Mouse (Mus musculus) layer of hippocampus, adult 2 months (tissue): ENCODE measurements at regions not wholly inside any gene's neighbourhood (a gene's known extent, or its start where the extent isn't known, plus 50 kb on each side); places are given as distances from the start of the nearest gene placed in this dataset.

ENCODE experiments used
- DNase-seq, 2 experiments: peaks; one replicate each; pipeline ENCODE4 v3.0.0; 2022; ENCODE audit warnings: low spot score in 2 of 2
- H3K27ac ChIP-seq: fragments of 200-600 bp; 2 replicates; pipeline ENCODE4 v1.8.1; 2022
- H3K4me3 ChIP-seq: fragments of 200-600 bp; 2 replicates; pipeline ENCODE4 v1.8.1; 2022; ENCODE audit warnings: mild to moderate bottlenecking
- CTCF ChIP-seq: fragments of 200-600 bp; conservative IDR thresholded peaks from 2 replicates; pipeline ENCODE4 v1.8.1; 2022; ENCODE audit warnings: antibody characterized with exemption, mild to moderate bottlenecking, moderate library complexity

DNA sequence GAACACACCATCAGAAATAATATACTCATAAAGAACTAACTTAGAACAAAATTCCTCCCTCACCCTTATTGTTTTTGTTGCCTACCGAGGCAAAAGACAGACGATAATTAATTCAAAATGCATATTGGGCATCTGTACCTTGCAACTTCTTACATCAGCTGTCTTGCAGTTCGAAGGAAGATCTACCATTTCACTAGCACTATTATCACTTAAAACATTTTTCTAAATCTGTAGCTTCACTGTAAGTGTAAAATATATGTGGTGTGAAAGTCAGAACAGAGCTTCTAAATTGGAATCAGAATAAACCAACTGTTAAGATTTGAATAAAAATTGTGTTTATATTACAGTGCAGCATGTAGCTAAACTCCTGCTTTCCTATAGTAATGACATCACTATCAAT, 562.4 kb upstream of the Atp10a start:
- DNase-seq = no peak
- no peak overlapping the region for H3K27ac ChIP-seq
- TF ChIP-seq CTCF = no peak
- H3K4me3 ChIP-seq = no peak overlapping the region

- H3K4me3 ChIP-seq = no peak overlapping the region
- H3K27ac ChIP-seq = no peak overlapping the region
- TF ChIP-seq CTCF = no peak
- DNase-seq = no peak
Measured at GRCm38 (mm10) chr7:58078825-58079224, 569.0 kb upstream of the Gabra5 start.

DNA sequence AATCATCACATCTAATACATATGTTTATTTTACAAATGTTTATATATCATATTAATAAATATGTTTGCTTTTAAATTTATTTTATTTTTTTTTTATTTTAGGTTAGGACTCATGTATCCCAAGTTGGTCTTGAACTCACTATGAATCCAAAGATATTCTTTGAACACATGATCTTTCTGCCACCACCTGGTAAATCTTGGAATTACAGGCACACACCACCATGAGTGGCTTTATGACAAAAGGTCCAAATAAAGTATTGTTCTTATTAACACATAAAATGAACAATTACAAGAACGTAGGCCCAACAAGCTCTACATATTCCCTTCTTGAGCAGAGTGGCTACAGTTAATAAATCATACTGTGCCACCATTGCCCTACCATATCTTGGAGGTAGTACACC, 523.1 kb upstream of the Gabra5 start:
- H3K27ac ChIP-seq = peak overlapping the region; percentile 88
- no peak overlapping the region for H3K4me3 ChIP-seq
- TF ChIP-seq CTCF = peak; percentile 68
- DNase-seq = no peak

DNA sequence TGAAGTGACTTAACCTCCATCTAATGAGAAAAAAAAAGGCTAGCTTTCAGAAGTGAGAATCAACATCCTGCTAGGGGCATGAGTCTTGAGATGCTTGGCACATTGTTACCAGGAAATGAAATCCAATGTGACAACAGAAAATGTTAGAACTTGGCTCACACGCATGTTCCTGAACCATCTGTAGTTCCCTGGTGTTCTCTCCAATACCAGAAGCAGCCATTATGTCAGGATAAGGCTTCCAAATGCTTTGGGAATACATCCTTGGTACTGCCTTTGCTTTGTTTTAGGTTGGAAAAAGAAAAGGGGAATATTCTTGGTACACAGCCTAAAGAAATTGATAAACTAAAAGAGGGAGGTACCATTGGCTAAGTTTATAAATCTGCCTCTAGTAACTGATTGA, 522.3 kb upstream of the Gabra5 start:
- peak; percentile 72 to 88 for DNase-seq
- H3K4me3 ChIP-seq = no peak overlapping the region
- TF ChIP-seq CTCF = no peak
- H3K27ac ChIP-seq = peak overlapping the region; percentile 88

- peak; percentile 26 for TF ChIP-seq CTCF
- H3K27ac ChIP-seq = peak overlapping the region; percentile 90
- H3K4me3 ChIP-seq = no peak overlapping the region
- peak; percentile 71 to 80 for DNase-seq
Measured at GRCm38 (mm10) chr7:57992406-57993223, 482.8 kb upstream of the Gabra5 start.

GRCm38 (mm10) chr7:57983192-57983591, 473.3 kb upstream of the Gabra5 start:
- Histone ChIP-seq H3K27ac (no peak overlapping the region), H3K4me3 (no peak overlapping the region)
- no peak for DNase-seq
- TF ChIP-seq CTCF = no peak

DNA sequence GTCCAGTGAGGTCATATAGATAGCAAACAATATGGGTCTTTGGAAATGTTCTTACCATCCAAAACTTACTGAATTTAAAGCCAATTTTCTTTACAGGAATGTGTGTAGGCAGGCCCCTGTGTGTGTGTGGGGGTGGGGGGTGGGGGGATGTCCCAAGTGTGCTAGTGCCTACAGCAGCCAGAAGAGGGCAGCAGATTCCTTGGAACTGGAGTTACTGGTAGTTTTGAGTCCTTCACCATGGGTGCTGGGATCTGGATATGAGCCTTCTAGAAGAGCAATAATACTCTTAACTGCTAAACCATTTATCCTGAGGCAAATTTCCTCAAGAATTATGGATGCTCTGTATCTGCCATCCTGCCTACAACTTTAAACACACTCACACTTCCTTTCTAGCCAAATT, 456.4 kb upstream of the Gabra5 start:
- H3K27ac ChIP-seq = no peak overlapping the region
- no peak overlapping the region for H3K4me3 ChIP-seq
- DNase-seq = no peak
- no peak; the same call in 1 of the 2 replicates for TF ChIP-seq CTCF

DNA sequence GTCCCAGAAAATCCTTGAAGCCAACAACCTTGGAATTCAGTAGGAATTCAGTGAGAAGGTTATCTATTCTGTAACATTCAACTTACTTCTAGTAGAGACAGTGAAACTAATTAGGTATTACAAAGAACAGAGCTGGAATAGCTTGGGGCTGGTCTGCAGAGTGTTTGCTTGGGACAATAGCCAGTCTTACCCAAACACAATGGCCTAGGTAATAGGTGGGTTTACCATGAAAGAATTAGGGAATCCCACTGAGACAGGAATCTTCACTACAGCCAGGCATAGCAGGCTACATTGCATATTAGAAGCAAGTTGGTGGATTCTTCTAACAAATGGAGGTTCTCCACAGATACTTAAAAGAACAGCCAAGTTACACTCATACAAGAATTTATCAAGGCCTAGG, 449.0 kb upstream of the Gabra5 start:
- DNase-seq = no peak
- Histone ChIP-seq H3K4me3 (no peak overlapping the region), H3K27ac (no peak overlapping the region)
- TF ChIP-seq CTCF = no peak
